Mouse (Mus musculus) forebrain, embryonic 10.5 days (tissue): ENCODE measurements around the gene Coq2. TPM values are rescaled to one million over a fixed set of nuclear protein-coding genes. Genes with fewer than 3 reads are reported as not detected.

ENCODE experiments used
- DNase-seq: peaks from one replicate; pipeline ENCODE4 v3.0.0-alpha.2; 2017; ENCODE audit warnings: low spot score; ENCODE audit errors: extremely low spot score
- H3K27ac ChIP-seq: fragments of 300-500 bp; sonication (generic); 2 replicates; pipeline ENCODE4 v1.5.1; 2016; ENCODE audit warnings: mild to moderate bottlenecking
- H3K27me3 ChIP-seq: fragments of 300-500 bp; sonication (generic); 2 replicates; pipeline ENCODE4 v1.6.1; 2016; ENCODE audit warnings: mild to moderate bottlenecking; ENCODE audit not compliant: poor library complexity, severe bottlenecking
- H3K36me3 ChIP-seq: fragments of 300-500 bp; sonication (generic); replicated peaks from 2 replicates; pipeline ENCODE4 v1.6.1; 2016; ENCODE audit warnings: mild to moderate bottlenecking, moderate library complexity
- H3K4me1 ChIP-seq: fragments of 300-500 bp; sonication (generic); 2 replicates; pipeline ENCODE4 v1.6.1; 2016
- H3K4me3 ChIP-seq: fragments of 300-500 bp; sonication (generic); 2 replicates; pipeline ENCODE4 v1.5.1; 2016; ENCODE audit warnings: mild to moderate bottlenecking, moderate library complexity
- H3K9me3 ChIP-seq: fragments of 300-500 bp; sonication (generic); 2 replicates; pipeline ENCODE4 v1.6.1; 2016; ENCODE audit warnings: mild to moderate bottlenecking, moderate library complexity
- WGBS: fragments of 180-500 bp; shearing (Covaris S2); methylation state at CpG from one replicate; pipeline ENCODE4 v1.1.7; 2016; 5-methylcytosine and 5-hydroxymethylcytosine counted together
- polyA plus RNA-seq: library from polyadenylated mRNA; unstranded; fragments of >200 nt; fragmentation: Nextera tagmentation; extraction: Ambion mirVana; gene quantifications from 2 replicates; pipeline ENCODE4 v1.2.1, GENCODE M21; 2016

The Coq2 gene
- polyA plus RNA-seq, 1 experiment from 2014 or later, result 53.2 TPM

- Histone ChIP-seq H3K4me1 (no peaks in the 10 kb centered on the region), H3K4me3 (no peak overlapping the region), H3K36me3 (no peaks in the 10 kb centered on the region), H3K27ac (no peak overlapping the region), H3K27me3 (no peaks in the 10 kb centered on the region), H3K9me3 (no peaks in the 10 kb centered on the region)
- WGBS, result 85% methylated on average over 9 of the region's 9 CpGs
- no peak for DNase-seq
Observed at GRCm38 (mm10) chr5:100605828-100606229, 69.1 kb downstream of the Coq2 start.

Other genes starting within 250 kb of the Coq2 start
- 14.6 and 16.8 TPM in 2 replicates for gene Lin54, start 174.5 kb downstream of the Coq2 start, polyA plus RNA-seq
- 245 TPM in 2 replicates for gene Cops4, start 156.8 kb downstream of the Coq2 start, polyA plus RNA-seq
- gene Plac8, start 102.9 kb downstream of the Coq2 start, polyA plus RNA-seq, result 2.5 and 2.9 TPM in 2 replicates
- 0.59 and 0.79 TPM in 2 replicates for gene Hpse, start 44.6 kb upstream of the Coq2 start, polyA plus RNA-seq
- 26.0 and 26.7 TPM in 2 replicates for gene Helq, start 123.5 kb upstream of the Coq2 start, polyA plus RNA-seq
- 202 and 217 TPM in 2 replicates for gene Mrps18c, start 123.5 kb upstream of the Coq2 start, polyA plus RNA-seq
- 32.8 and 36.0 TPM in 2 replicates for gene Abraxas1, start 145.8 kb upstream of the Coq2 start, polyA plus RNA-seq
- gene Gpat3, start 170.6 kb upstream of the Coq2 start, polyA plus RNA-seq, result 0.23 and 0.41 TPM in 2 replicates